ENCODE assay signal across 8 mouse cellular contexts in genomic region chr17:34024317-34024821, GRCm38 (mm10). TPM values are rescaled to one million over a fixed set of nuclear protein-coding genes. Genes with fewer than 3 reads are reported as not detected.
DNase-seq lines count a peak whose midpoint lies in the region; ATAC-seq and TF ChIP-seq lines count a peak whose summit lies in the region.

TSS of gene Ring1 (minus strand) at chr17:34024680.

- H3K27ac ChIP-seq in forebrain, embryonic 10.5 days = peak within 1 kb of the TSS; percentile 100
- peak within 1 kb of the TSS; percentile 83 to 89 for H3K27ac ChIP-seq in heart, embryonic 14.5 days (replicated peaks in 1 of 2; ENCODE audit: control insufficient read depth in 1 of 2, insufficient read depth in 1 of 2, low read depth in 2 of 2, low read length in 2 of 2)
- H3K27ac ChIP-seq in liver, embryonic 15.5 days (replicated peaks) = peak within 1 kb of the TSS; percentile 83
- H3K27ac ChIP-seq in neural tube, embryonic 12.5 days = peak within 1 kb of the TSS; percentile 95
- H3K27ac ChIP-seq in testis, adult 2 months (ENCODE audit: control insufficient read depth, insufficient read depth, low read depth, low read length) = peak within 1 kb of the TSS; percentile 41

- H3K4me3 ChIP-seq in forebrain, embryonic 10.5 days = peak within 1 kb of the TSS; percentile 98
- peak within 1 kb of the TSS; percentile 80 to 88 for H3K4me3 ChIP-seq in heart, embryonic 14.5 days (ENCODE audit: control insufficient read depth in 1 of 2, insufficient read depth in 1 of 2, low read depth in 1 of 2, low read length in 2 of 2)
- peak within 1 kb of the TSS; percentile 83 for H3K4me3 ChIP-seq in liver, embryonic 15.5 days (replicated peaks)
- peak within 1 kb of the TSS; percentile 90 for H3K4me3 ChIP-seq in neural tube, embryonic 12.5 days
- H3K4me3 ChIP-seq in testis, adult 2 months (ENCODE audit: control insufficient read depth, low read depth, low read length) = peak within 1 kb of the TSS; percentile 85

- DNase-seq in CD4-positive helper T cell, adult 2 months (ENCODE audit: low read depth, low spot score) = peak; percentile 91
- DNase-seq in brain, adult 2 months (ENCODE audit: low read depth, low spot score) = peak; percentile 92
- peak; percentile 92 for DNase-seq in forebrain, embryonic 10.5 days (ENCODE audit: extremely low spot score, low spot score)
- peak; percentile 90 for DNase-seq in kidney, postnatal 14 days

- peaks cover 60% of the 10 kb centered on the region for H3K36me3 ChIP-seq in forebrain, embryonic 10.5 days (replicated peaks)
- H3K36me3 ChIP-seq in heart, embryonic 14.5 days (ENCODE audit: control insufficient read depth, insufficient read depth, low read length) = peaks cover 37% of the 10 kb centered on the region
- peaks cover 41% of the 10 kb centered on the region for H3K36me3 ChIP-seq in liver, embryonic 15.5 days (replicated peaks)
- peaks cover 44% of the 10 kb centered on the region for H3K36me3 ChIP-seq in neural tube, embryonic 12.5 days
- peaks cover 2% of the 10 kb centered on the region; the same call in 1 of the 2 replicates for H3K36me3 ChIP-seq in testis, adult 2 months (ENCODE audit: control insufficient read depth, insufficient read depth, low read length)

- no peak for TF ChIP-seq CTCF in testis, adult 2 months (IDR thresholded peaks at IDR 0.05; ENCODE audit: control insufficient read depth, insufficient read depth, insufficient replicate concordance, low read depth, low read length)

- TF ChIP-seq POLR2A in testis, adult 2 months (IDR thresholded peaks at IDR 0.05; ENCODE audit: control insufficient read depth, low read depth, low read length) = peak; percentile 78; the same call in 1 of the 2 replicates

- H3K4me2 ChIP-seq in heart, embryonic 14.5 days (ENCODE audit: low read length) = peak within 1 kb of the TSS; percentile 95
- peak within 1 kb of the TSS; percentile 99 for H3K4me2 ChIP-seq in liver, embryonic 15.5 days
- H3K4me2 ChIP-seq in neural tube, embryonic 12.5 days (replicated peaks) = peak within 1 kb of the TSS; percentile 98

- ATAC-seq in heart, embryonic 14.5 days (ENCODE audit: insufficient number of reproducible peaks, insufficient read depth, low FRiP score, low read depth) = peak; percentile 65
- peak; percentile 35 for ATAC-seq in liver, embryonic 15.5 days (ENCODE audit: insufficient read depth)
- ATAC-seq in neural tube, embryonic 12.5 days (ENCODE audit: low FRiP score, low read depth) = peak; percentile 62

- H3K9ac ChIP-seq in heart, embryonic 14.5 days (ENCODE audit: low read length) = peak within 1 kb of the TSS; percentile 91
- peak within 1 kb of the TSS; percentile 79 for H3K9ac ChIP-seq in liver, embryonic 15.5 days
- H3K9ac ChIP-seq in neural tube, embryonic 12.5 days = peak within 1 kb of the TSS; percentile 96

- H3K27me3 ChIP-seq in forebrain, embryonic 10.5 days (ENCODE audit: poor library complexity, severe bottlenecking) = no peaks in the 10 kb centered on the region
- H3K27me3 ChIP-seq in heart, embryonic 14.5 days (ENCODE audit: control insufficient read depth, insufficient read depth, low read length) = no peaks in the 10 kb centered on the region
- peaks cover 3% of the 10 kb centered on the region; the same call in 1 of the 2 replicates for H3K27me3 ChIP-seq in liver, embryonic 15.5 days
- no peaks in the 10 kb centered on the region for H3K27me3 ChIP-seq in neural tube, embryonic 12.5 days (replicated peaks)
- no peaks in the 10 kb centered on the region for H3K27me3 ChIP-seq in testis, adult 2 months (ENCODE audit: control insufficient read depth, insufficient read depth, low read length)

- under 1% methylated on average over 50 of the region's 58 CpGs for WGBS in forebrain, embryonic 10.5 days
- under 1% methylated on average over 51 of the region's 58 CpGs for WGBS in heart, embryonic 14.5 days
- WGBS in liver, embryonic 15.5 days (ENCODE audit: insufficient replicate concordance) = under 1% methylated on average over 58 of the region's 58 CpGs
- WGBS in neural tube, embryonic 12.5 days = under 1% methylated on average over 56 of the region's 58 CpGs

- H3K4me1 ChIP-seq in forebrain, embryonic 10.5 days = peaks cover 64% of the 10 kb centered on the region
- peaks cover 13 to 38% of the 10 kb centered on the region in 2 experiments for H3K4me1 ChIP-seq in heart, embryonic 14.5 days (ENCODE audit: control insufficient read depth in 2 of 2, insufficient read depth in 2 of 2, low read length in 2 of 2)
- peaks cover 57% of the 10 kb centered on the region for H3K4me1 ChIP-seq in liver, embryonic 15.5 days (replicated peaks)
- H3K4me1 ChIP-seq in neural tube, embryonic 12.5 days = peaks cover 52% of the 10 kb centered on the region
- peaks cover 44% of the 10 kb centered on the region for H3K4me1 ChIP-seq in testis, adult 2 months (ENCODE audit: control insufficient read depth, insufficient read depth, low read length)

- peaks cover 41% of the 10 kb centered on the region for H3K9me3 ChIP-seq in forebrain, embryonic 10.5 days
- peaks cover 2% of the 10 kb centered on the region; the same call in 1 of the 2 replicates for H3K9me3 ChIP-seq in heart, embryonic 14.5 days (ENCODE audit: control insufficient read depth, low read length)
- peaks cover 8% of the 10 kb centered on the region for H3K9me3 ChIP-seq in liver, embryonic 15.5 days (replicated peaks)
- peaks cover 5% of the 10 kb centered on the region; the same call in 1 of the 2 replicates for H3K9me3 ChIP-seq in neural tube, embryonic 12.5 days

RNA-seq across cellular contexts. Expression of gene Ring1, which starts in this region (rescaled TPM):
- polyA plus RNA-seq in forebrain, embryonic 10.5 days (2016; fragmentation: Nextera tagmentation; extraction: Ambion mirVana) = 11.4 and 12.4 TPM in 2 replicates
- polyA plus RNA-seq in heart, embryonic 14.5 days (2014; fragmentation: Nextera tagmentation; extraction: Ambion mirVana) = 5.4 and 7.4 TPM in 2 replicates
- 5.5 and 7.2 TPM in 2 replicates for polyA plus RNA-seq in liver, embryonic 15.5 days (2015; fragmentation: Nextera tagmentation; extraction: Ambion mirVana)
- 25.9 and 30.7 TPM in 2 replicates for polyA plus RNA-seq in neural tube, embryonic 12.5 days (2016; fragmentation: Nextera tagmentation; extraction: Ambion mirVana)
- polyA plus RNA-seq in testis, adult 2 months (2012; rRNA removed) = 27.8 and 31.4 TPM in 2 replicates

Comparison
In these comparisons a context has a peak if more than half of its experiments do, and no peak if none do; other contexts are left out.
1. Peak in every context shown above with its lines: DNase-seq, ATAC-seq, H3K4me3 ChIP-seq and H3K27ac ChIP-seq.
2. H3K27ac ChIP-seq: peak in every context shown above with its lines; median percentile 100 in forebrain, embryonic 10.5 days; 95 in neural tube, embryonic 12.5 days; 86 in heart, embryonic 14.5 days; 83 in liver, embryonic 15.5 days; 41 in testis, adult 2 months.